Mouse (Mus musculus) brown adipose tissue, adult 24 weeks (tissue): ENCODE measurements around the gene Llgl1. TPM values are rescaled to one million over a fixed set of nuclear protein-coding genes. Genes with fewer than 3 reads are reported as not detected.
A peak's percentile ranks its signal among the peaks of the same experiment; 100 is the strongest.

ENCODE experiments used
- H3K27ac ChIP-seq: fragments of 200-500 bp; replicated peaks from 2 replicates; pipeline ENCODE4 v1.5.1; 2012; ENCODE audit warnings: low read depth, mild to moderate bottlenecking, low read length
- H3K4me1 ChIP-seq: fragments of 200-500 bp; 2 replicates; pipeline ENCODE4 v1.6.1; 2012; ENCODE audit warnings: low read length, mixed read lengths; ENCODE audit not compliant: control insufficient read depth, insufficient read depth, insufficient read length
- H3K4me3 ChIP-seq: fragments of 200-500 bp; 2 replicates; pipeline ENCODE4 v1.5.1; 2012; ENCODE audit warnings: low read depth, mild to moderate bottlenecking, low read length, moderate library complexity; ENCODE audit not compliant: insufficient read depth
- polyA plus RNA-seq: library from polyadenylated mRNA; stranded (reverse); fragments of >200 nt; gene quantifications from 2 replicates; pipeline ENCODE4 v1.2.4, GENCODE M21; 2012; ENCODE audit not compliant: missing spikeins, insufficient read depth, insufficient read length

The Llgl1 gene
- 4.3 and 4.4 TPM in 2 replicates for polyA plus RNA-seq

GRCm38 (mm10) chr11:60699524-60700075 lies at the start of gene Llgl1:
TSS of gene Llgl1 (plus strand) at chr11:60699723.
- peak within 1 kb of the TSS; percentile 91 for H3K27ac ChIP-seq
- H3K4me3 ChIP-seq: peak within 1 kb of the TSS; percentile 87
- H3K4me1 ChIP-seq: 0 out of 2 replicates have a peak, but pooled peaks cover 2% of the 10 kb centered on the region

- Histone ChIP-seq H3K4me3 (no peak overlapping the region), H3K27ac (no peak overlapping the region), H3K4me1 (0 out of 2 replicates have a peak, but pooled peaks cover 2% of the 10 kb centered on the region)
Observed at GRCm38 (mm10) chr11:60696165-60696564, 3.4 kb upstream of the Llgl1 start.

- H3K4me1 ChIP-seq: 0 out of 2 replicates have a peak, but pooled peaks cover 2% of the 10 kb centered on the region
- H3K27ac ChIP-seq: no peak overlapping the region
- H3K4me3 ChIP-seq: no peak overlapping the region
Observed at GRCm38 (mm10) chr11:60697561-60697960, 2.0 kb upstream of the Llgl1 start.

GRCm38 (mm10) chr11:60698806-60699523 lies 558 bp upstream of the Llgl1 start:
- Histone ChIP-seq H3K4me1 (0 out of 2 replicates have a peak, but pooled peaks cover 2% of the 10 kb centered on the region), H3K4me3 (peak overlapping the region; percentile 87)

GRCm38 (mm10) chr11:60700320-60701185 lies 1.0 kb downstream of the Llgl1 start:
- H3K4me3 ChIP-seq: peak overlapping the region; percentile 87
- no peak overlapping the region for H3K27ac ChIP-seq
- H3K4me1 ChIP-seq: 0 out of 2 replicates have a peak, but pooled peaks cover 2% of the 10 kb centered on the region

More at GRCm38 (mm10) chr11:60698806-60699523, 558 bp upstream of the Llgl1 start:
- peak overlapping the region; percentile 91 for H3K27ac ChIP-seq

- Histone ChIP-seq H3K27ac (no peak overlapping the region), H3K4me1 (0 out of 2 replicates have a peak, but pooled peaks cover 2% of the 10 kb centered on the region), H3K4me3 (no peak overlapping the region)
Observed at GRCm38 (mm10) chr11:60701611-60702010, 2.1 kb downstream of the Llgl1 start.

- Histone ChIP-seq H3K4me1 (peaks cover 9% of the 10 kb centered on the region; the same call in 1 of the 2 replicates), H3K27ac (no peak overlapping the region), H3K4me3 (no peak overlapping the region)
Observed at GRCm38 (mm10) chr11:60703131-60703530, 3.6 kb downstream of the Llgl1 start.

GRCm38 (mm10) chr11:60704023-60704880 lies 4.7 kb downstream of the Llgl1 start:
- H3K27ac ChIP-seq: no peak overlapping the region
- no peak overlapping the region for H3K4me3 ChIP-seq
- H3K4me1 ChIP-seq: peaks cover 9% of the 10 kb centered on the region; the same call in 1 of the 2 replicates

- H3K27ac ChIP-seq: no peak overlapping the region
- H3K4me1 ChIP-seq: peaks cover 8% of the 10 kb centered on the region; the same call in 1 of the 2 replicates
- no peak overlapping the region for H3K4me3 ChIP-seq
Observed at GRCm38 (mm10) chr11:60705255-60705654, 5.7 kb downstream of the Llgl1 start.

- peaks cover 7% of the 10 kb centered on the region; the same call in 1 of the 2 replicates for H3K4me1 ChIP-seq
- H3K27ac ChIP-seq: no peak overlapping the region
- H3K4me3 ChIP-seq: no peak overlapping the region
Observed at GRCm38 (mm10) chr11:60706076-60706475, 6.6 kb downstream of the Llgl1 start.

GRCm38 (mm10) chr11:60706696-60707480 lies 7.4 kb downstream of the Llgl1 start:
- H3K4me1 ChIP-seq: peaks cover 7% of the 10 kb centered on the region; the same call in 1 of the 2 replicates
- peak overlapping the region; percentile 32 for H3K27ac ChIP-seq
- H3K4me3 ChIP-seq: no peak overlapping the region

GRCm38 (mm10) chr11:60707672-60708071 lies 8.1 kb downstream of the Llgl1 start:
- Histone ChIP-seq H3K27ac (peak overlapping the region; percentile 50), H3K4me1 (peaks cover 7% of the 10 kb centered on the region; the same call in 1 of the 2 replicates), H3K4me3 (no peak overlapping the region)

- Histone ChIP-seq H3K4me3 (no peak overlapping the region), H3K27ac (no peak overlapping the region), H3K4me1 (peaks cover 7% of the 10 kb centered on the region; the same call in 1 of the 2 replicates)
Observed at GRCm38 (mm10) chr11:60708631-60709030, 9.1 kb downstream of the Llgl1 start.
